Mouse (Mus musculus) C2C12 (cell line): ENCODE measurements around the gene Slc41a3.

Source experiments
- CEBPB ChIP-seq: IDR thresholded peaks from one replicate; pipeline ENCODE4 v1.6.1; 2011; ENCODE audit warnings: low read depth, mild to moderate bottlenecking, control low read depth, moderate library complexity
- CTCF ChIP-seq: IDR thresholded peaks from one replicate; pipeline ENCODE4 v1.5.1; 2011; ENCODE audit not compliant: control insufficient read depth, insufficient read depth, insufficient read length
- MAX ChIP-seq: IDR thresholded peaks from one replicate; pipeline ENCODE4 v1.6.1; 2011; ENCODE audit warnings: mild to moderate bottlenecking, control low read depth
- MYOG ChIP-seq: IDR thresholded peaks from one replicate; pipeline ENCODE4 v1.6.1; 2011; ENCODE audit not compliant: control insufficient read depth, insufficient read length; ENCODE audit errors: extremely low read depth
- USF1 ChIP-seq: IDR thresholded peaks from one replicate; pipeline ENCODE4 v1.6.1; 2011; ENCODE audit warnings: low read depth, mild to moderate bottlenecking, control low read depth, moderate library complexity

DNA sequence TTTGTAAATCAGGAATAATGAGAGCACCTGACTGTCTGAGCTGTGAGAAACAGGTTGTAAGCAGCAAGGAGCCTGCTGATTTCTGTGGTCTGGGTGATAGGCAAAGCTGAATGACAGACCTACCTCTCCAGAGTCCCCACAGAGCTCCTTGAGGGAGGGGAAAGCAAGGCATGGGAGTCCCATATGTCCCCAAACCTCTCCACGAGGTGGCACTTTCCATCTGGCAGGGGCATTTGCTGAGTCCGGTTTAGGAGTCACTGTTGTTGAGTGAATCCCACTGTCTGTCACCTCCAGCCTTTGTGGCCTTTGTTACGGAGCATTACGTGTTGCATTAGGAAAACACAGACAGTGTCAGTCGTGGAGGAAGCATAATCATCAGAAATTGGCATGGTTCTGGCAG, 15.4 kb downstream of the Slc41a3 start:
- TF ChIP-seq USF1 (no peak), CTCF (no peak), CEBPB (no peak), MAX (no peak), MYOG (no peak)
